Mouse (Mus musculus): Measurements from ENCODE around the gene Hyou1. TPM values are rescaled to one million over a fixed set of nuclear protein-coding genes. Genes with fewer than 3 reads are reported as not detected.
"Not testable (repeated sequence)": the region's sequence is repeated elsewhere in the genome, so short reads cannot be mapped to it uniquely, and the experiment has no call there.

The Hyou1 gene
- total RNA-seq, 2 experiments from 2014 or later, result 136 to 157 TPM

DNA sequence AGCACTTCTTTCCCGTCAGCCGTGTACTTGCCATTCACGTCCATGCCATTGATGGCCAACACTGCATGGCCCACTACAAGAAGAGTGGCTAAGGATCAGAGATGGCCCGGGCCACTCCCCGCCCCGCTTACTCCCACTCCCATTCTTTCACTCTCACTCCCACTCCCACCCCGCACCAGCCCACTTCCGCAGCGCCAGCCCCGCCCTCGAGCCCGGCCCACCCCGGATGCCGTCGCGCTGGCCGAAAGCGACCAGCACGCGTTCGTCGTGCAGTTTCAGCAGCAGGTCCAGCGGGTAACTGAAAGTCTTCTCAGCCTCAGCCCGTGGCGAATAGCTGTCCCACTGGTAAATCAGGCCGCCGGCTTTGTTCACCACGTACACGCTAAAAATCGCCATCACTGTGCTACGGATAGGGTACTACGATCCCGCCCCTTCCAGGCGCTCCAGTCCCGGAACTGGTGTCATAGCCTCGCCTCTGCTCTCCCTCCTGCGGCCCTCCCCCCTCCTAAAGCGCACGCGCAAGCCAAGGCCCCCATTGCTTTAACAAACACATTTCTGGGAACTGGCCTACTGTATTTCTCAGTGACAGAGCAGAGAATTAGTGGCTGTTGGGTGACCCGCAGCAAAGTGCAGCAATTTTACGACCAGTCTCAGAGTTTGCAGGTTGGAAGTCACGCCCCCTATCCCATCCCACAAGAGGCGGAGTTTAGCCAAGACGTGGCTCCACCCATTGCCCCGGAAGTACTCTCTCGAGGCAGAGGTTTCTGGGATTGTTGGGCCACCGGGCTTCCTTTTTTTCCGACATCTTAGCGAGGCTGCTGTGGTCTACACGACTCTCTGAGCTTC lies 27.8 kb downstream of the Hyou1 start, which contains the start of the genes Rps25 and Trappc4:
Rps25 (plus strand) TSS at position 234 of the 846 bp plus-strand sequence.
Trappc4 (minus strand) TSS at position 695 of the 846 bp plus-strand sequence.
- DNase-seq, result peak; percentile 92 to 94

DNA sequence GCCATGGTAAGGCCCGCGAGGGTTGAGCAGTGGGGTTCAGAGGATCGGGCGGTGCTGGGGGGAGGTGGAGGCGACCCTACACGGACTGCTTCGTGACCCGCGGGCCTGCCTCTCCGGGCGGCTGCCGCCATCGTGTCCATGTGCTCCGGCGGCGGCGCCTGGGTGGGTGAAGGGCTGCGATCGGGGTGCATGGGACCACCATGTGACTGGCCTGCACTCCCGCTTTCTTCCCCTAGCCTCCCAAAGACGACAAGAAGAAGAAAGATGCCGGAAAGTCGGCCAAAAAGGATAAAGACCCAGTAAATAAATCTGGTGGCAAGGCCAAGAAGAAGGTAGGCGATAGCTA lies 28.4 kb downstream of the Hyou1 start:
- no peak for DNase-seq

DNA sequence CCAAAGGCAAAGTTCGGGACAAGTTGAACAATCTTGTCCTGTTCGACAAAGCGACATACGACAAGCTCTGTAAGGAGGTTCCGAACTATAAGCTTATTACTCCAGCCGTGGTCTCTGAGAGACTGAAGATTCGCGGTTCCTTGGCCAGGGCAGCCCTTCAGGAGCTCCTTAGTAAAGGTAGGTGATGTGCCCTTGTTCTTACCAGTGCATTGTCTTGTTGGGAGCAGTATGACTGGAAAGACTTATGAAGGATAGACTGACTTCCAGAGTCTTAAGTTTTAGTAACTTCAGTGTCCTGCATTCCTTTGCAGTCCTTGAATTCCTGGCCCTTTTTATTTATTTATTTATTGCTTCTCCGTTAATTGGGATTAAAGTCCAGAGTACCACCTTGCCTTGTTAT lies 29.4 kb downstream of the Hyou1 start:
- not testable (repeated sequence) for DNase-seq

DNA sequence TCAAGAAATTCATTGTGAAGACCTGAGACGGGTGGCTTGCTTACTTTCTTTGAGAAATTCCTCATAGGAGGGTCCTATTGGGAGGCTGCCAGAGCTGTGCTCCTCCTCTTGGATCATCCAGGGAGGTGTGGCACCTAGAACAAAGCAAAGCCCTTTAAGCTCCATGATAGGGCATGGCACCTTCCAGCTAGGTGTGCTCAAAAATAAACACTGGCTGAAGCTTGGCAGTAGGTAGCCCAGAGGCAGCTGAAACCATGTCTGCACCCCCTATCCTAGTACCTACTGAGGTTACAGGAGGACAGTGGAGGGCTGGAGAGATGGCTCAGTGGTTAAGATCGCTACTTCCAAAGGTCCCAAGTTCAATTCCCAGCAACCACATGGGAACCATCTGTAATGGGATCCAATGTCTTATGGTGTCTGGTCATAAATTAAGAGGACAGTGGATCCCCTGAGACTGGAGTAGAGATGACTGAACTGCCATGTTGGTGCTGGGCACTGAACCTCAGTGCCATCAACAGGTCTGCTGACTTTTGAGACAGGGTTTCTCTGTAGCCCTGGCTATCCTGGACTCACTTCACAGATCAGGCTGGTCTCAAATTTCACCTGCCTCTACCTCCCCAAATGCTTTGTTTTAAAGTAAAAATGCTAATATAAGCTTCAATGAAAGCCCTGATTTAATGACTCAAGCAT lies 31.5 kb downstream of the Hyou1 start:
- no peak for DNase-seq

DNA sequence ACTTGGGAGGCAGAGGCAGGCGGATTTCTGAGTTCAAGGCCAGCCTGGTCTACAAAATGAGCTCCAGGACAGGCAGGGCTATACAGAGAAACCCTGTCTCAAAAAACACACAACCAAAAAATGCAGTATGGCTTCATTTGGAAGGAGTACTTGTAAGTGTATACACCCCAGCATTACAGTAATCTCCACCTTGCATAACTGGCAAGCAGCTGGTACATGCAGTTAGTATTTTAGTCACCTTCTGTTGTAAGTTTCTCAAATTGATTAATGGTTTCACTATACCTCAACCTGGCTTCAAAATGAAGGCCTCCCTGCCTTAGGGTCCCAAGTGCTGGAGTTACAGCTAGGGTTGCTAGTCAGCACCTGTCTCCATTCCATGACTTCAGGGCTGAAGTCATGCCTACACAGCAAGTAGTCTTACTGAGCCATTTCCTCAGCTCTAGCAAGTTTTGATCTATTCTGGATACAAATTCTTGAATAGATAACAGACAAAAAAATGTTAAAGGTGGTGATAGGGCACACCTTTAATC lies 32.4 kb downstream of the Hyou1 start:
- DNase-seq, result no peak

DNA sequence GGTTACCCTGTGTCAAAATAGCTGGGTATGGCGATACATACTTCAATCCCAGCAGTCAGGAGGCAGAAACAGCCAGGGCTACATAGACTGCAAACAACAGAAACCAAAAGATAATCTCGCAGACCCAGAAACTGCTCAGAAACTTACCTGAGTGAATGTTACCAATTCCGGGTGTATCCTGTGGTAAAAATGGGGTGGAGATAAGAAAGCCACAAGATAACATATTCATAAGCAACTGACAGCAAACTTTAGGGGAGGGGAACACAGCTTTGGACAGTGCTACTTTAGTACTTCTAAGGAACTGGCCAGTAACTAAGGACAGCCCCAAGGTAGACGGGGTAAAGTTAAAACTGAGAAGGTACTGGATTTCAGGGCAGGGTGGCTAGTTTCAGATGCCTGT lies 33.0 kb downstream of the Hyou1 start:
- DNase-seq, result no peak

DNA sequence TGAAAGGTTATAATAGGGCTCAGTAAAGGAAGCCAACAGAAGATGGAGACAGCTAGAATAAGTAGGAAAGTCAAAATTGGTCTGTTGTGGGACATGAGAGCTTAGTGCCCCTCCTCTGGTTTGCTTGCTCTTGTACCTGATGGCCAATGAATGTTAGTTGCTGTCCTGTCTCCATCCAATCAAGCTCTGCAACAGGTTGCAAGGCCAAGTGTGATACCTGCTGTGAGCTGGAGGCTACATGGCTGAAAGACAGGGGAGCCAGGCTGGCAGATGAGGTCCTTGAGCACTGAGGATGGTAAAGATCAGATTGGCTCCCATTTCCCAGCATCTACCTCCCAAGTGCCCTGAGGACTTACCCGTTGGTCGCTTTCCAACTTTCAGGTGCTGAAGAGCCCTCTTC lies 33.5 kb downstream of the Hyou1 start:
- no peak for DNase-seq

DNA sequence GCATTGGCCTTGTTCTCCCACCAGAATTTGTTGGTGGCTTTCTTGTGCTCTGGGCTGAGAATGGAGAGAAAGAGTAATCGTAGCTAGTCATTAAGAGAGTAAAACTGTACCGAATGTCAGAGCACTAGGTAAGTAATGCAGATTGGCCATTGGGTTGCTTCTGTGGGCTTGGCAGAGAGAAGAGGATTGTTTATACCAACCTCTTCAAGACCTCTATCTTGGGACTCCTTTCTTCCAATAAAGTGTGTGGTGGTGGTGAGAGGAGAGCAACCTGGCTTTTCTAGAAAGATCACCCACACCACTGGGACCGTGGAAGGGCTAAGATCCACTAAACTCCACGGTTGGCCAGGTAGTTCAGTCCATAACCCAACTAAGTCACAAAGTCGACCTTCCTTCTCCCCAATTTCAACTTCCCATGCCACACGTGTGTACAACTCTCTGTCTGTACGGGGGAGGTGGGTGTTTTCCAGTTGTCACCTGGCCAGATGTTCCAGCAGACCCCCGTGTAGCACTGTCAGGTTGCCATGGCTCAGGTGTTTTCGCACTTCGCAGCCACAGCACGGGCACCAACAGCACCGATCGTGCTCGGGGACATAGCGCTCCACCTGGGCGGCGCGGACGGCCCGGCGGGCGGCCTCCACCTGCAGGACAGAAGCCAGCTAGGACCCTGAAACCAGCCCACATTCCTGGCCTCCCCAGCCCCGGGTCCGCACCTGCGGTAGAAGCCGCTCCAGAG lies 38.0 kb downstream of the Hyou1 start:
- DNase-seq, result no peak

DNA sequence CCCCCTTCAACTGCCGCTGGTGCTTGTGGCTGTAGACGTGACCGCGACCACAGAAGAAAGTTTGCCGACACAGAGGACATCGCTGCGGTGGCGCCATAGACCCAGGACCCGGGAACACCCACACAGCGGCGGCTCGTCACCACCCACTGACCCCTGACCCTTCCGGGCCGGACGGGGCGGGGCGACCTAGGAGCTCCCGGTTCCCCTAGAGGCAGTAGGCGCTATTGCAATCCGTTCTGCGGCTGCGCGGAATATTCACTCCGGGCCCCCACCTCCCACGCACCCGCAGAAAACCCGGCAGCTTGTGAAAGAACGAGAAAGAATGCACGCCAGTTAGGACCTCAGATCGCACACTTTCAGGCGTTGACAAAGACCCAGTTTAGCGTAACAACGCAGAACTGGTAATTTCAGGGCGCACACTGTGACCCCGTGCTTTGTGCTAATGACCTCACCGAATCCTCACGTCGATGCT lies 38.6 kb downstream of the Hyou1 start:
- DNase-seq, result peak; percentile 94 to 95

DNA sequence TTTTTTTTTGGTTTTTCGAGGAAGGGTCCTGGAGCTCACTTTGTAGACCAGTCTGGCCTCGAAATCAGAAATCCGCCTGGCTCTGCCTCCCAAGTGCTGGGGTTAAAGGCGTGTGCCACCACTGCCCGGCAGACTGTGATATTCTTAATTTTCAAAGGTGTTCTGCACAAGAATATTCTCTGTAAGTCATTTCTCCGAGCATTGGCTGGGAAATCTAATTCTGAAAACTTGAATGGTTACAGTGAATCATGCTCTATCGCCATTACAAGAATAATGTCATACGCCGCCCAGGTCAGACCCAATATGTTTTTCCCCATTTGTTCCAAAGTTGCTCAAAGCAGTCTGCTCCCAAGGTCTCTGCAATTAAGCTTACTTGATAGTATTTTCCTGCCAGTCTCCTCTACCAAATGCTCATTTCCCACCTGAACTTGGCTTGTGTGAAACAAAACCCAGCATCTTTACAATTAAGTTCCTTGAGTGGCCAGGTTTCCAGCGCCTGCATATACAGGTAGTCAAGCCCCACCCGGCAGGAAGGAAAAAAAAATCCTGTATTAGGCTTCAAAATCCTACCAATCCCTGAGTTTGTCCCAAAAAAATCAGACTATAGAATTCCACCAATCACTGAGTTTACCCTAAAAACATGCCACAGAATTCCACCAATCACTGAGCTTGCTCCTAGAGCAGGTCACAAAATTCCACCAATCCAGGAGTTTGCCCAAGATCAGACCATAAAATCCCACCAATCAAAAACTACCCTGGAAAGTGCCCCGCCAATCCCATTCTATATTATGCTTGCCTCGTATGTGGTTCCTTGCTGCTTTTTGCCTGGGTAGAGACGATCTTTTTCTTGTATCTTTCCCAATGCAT lies 39.5 kb downstream of the Hyou1 start, which contains the start of gene Ccdc84:
Ccdc84 (minus strand) TSS at position 51 of the 867 bp plus-strand sequence.
- DNase-seq, result no peak

DNA sequence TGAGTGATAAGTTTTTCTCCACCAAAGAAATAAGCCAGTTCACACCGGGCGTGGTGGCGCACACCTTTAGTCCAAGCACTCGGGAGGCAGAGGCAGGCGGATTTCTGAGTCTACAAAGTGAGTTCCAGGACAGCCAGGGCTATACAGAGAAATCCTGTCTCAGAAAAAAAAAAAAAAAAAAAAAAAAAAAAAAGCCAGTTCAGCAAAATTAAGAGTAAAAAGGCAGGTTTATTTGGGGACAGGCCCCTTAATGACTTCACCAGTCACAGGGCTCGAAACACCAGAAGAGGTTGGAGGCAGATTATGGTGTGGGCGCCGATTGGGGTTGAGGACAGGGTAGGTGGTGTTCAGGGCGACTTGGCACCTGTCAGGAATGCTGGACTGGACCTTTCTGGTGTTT lies 40.4 kb downstream of the Hyou1 start:
- not testable (repeated sequence) for DNase-seq

DNA sequence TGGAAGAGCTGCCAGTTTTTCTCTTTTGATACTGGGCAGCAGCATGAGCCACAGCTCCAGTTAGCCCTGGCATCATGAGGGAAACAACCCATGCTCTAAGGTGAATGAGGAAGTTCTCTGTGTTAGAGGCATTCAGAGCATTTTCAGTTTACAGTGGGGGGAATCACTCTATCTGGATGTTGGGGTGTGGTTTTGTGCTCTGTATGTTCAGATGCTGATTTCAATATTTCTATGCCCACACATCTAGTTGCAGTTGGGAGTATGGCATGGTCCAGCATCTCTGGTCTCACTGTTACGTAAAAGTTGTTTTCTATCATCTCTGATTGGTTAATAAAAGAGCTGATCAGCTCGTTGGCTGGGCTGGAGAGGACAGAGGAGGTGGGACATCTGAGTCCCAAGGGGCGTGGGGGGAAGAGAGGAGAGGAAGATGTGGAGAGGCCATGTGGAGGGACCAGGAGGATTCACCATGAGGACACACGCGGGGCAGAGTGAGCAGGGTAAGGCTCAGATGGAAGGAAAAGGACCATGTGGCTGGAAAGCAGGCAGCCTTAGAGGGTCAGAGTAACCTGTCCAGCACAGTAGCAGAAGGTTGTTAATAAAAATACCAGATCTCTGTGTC lies 41.1 kb downstream of the Hyou1 start:
- DNase-seq, result no peak

DNA sequence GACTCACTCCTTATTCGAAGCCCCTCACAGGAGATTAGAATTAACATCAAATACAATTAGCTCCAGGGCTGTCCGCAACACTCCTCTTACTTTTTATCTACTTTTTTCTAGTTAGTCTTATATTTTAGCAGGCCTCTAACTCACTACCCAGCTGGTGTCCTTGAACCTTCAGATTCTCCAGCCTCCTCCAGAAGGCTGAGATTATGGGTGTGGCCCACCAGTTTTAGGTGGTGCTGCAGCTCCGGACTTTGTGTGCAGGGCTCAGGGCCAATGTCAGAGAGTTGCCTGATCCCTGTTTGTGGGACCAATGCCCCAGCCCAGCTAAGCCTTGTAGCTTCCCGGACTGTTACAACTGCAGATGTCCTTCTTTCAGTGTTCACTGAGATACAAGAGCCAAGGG lies 44.3 kb downstream of the Hyou1 start:
- no peak for DNase-seq

DNA sequence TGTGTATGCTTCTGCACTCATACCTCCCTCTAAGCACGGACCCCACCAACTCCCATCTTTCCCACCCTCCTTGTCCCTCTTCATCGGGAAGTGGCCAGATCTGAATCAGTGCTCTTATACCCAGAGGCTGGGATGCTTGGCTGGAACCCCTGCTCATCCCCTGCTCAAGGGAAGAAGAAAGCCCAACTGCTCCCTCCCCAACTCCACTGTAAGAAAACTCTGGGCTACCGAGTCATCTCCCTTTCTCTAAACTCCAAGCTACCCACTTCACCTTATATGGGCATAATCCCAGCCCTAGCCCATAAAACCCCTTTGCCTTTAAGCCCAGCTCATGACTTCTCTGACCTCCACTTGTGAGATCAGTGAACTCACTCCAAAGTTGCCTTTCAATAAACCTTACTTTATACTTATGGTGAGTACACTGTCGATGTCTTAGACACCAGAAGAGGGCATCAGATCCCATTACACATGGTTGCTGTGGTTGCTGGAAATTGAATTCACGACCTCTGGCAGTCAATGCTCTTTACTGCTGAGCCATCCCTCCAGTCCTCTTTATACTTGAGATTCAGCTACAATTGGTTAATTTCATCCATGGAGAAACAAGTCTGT lies 53.4 kb downstream of the Hyou1 start:
- DNase-seq, result no peak

DNA sequence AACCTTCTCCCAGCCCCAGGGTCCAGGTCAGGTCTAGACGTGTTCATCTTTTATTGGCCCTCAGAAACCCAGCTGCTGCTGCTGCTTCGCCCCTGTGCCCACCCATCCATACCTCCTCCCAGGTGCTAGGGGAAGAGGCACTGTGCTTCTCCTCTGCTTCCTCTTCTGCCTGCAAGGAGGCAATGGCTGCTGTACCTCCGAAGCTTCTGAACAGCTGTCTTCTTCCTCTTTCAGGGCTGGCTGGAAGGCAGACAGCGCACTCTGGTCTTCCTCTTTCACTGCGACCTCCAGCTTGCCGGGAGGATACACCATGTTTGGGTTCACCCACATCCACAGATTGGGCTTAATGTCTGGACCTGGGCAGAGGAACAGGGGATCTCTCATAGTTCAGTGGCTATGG lies 56.5 kb downstream of the Hyou1 start:
- no peak for DNase-seq

DNA sequence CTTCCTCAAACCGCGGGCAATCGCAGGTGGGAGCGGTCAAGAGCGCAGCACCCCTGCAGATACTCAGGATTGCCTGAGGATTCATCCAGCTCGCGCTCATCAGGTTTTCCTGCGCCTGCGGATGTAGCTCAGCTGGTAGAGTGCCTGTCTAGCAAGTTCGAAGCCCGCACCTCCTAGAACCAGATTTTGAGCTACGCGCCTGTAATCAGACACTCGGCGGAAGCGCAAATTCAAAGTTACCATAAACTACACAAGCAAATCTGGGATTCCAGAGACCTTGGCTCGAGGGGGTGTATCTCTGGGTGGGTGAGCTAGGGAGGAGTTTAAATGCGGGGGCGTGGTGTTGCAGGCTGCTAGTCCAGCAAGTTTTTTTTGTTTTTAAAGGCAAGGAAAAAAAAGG lies 61.7 kb downstream of the Hyou1 start, which contains the start of gene Foxr1:
Foxr1 (minus strand) TSS at position 176 of the 400 bp plus-strand sequence.
- DNase-seq, result no peak
